Mouse (Mus musculus) brain, embryonic 14.5 days (tissue): ENCODE measurements around the gene Lypd8. TPM values are rescaled to one million over a fixed set of nuclear protein-coding genes. Genes with fewer than 3 reads are reported as not detected.
A peak's percentile ranks its signal among the peaks of the same experiment; 100 is the strongest.

Experiments used
- DNase-seq: peaks from one replicate; pipeline ENCODE4 v3.0.0-alpha.2; 2011; ENCODE audit warnings: low read depth
- CTCF ChIP-seq: fragments of 200-500 bp; IDR thresholded peaks from 2 replicates; pipeline ENCODE4 v1.5.1; 2012; ENCODE audit warnings: inconsistent platforms, mild to moderate bottlenecking, moderate library complexity, borderline replicate concordance; ENCODE audit not compliant: insufficient read depth, insufficient read length; ENCODE audit errors: extremely low read depth
- POLR2A ChIP-seq: fragments of 200-500 bp; IDR thresholded peaks from 2 replicates; pipeline ENCODE4 v1.6.1; 2012; ENCODE audit warnings: mild to moderate bottlenecking, inconsistent platforms, borderline replicate concordance; ENCODE audit not compliant: poor library complexity, insufficient read depth, insufficient read length, severe bottlenecking; ENCODE audit errors: extremely low read depth
- polyA plus RNA-seq: library from polyadenylated mRNA; depleted of rRNA; stranded (reverse); fragments of >200 nt; gene quantifications from 2 replicates; pipeline ENCODE4 v1.2.3, GENCODE M21; 2012; rRNA removed

Lypd8 gene
- polyA plus RNA-seq, result 0.27 and 0.34 TPM in 2 replicates

GRCm38 (mm10) chr11:58378763-58379278 lies at the start of gene Lypd8:
Gene Lypd8, plus strand, starts transcription at chr11:58379043.
- no peak for DNase-seq
- TF ChIP-seq POLR2A (no peak), CTCF (no peak)

DNA sequence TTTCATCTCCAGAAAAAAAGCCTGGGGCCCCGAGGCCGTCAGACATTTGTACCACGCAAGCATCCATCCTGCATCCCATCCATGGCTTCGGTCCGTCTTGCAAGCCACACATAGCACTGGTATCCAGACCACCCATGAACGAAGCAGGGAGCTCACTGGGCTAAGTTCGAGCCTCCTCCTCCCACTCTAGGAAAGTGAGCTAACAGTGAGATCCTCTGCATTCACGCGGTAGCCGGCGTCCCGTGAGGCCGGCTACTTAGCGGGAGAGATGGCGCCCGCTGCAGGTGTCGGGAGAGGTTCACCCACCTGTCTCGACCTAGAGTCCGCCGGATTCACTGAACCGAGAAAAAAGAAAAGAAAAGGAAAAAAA lies 49.0 kb upstream of the Lypd8 start:
- DNase-seq, result no peak
- TF ChIP-seq CTCF (no peak), POLR2A (no peak)

GRCm38 (mm10) chr11:58330276-58331148 lies 48.3 kb upstream of the Lypd8 start, which contains the start of the genes Zfp672 and Sh3bp5l:
Gene Zfp672, minus strand, starts transcription at chr11:58330339.
Gene Sh3bp5l, plus strand, starts transcription at chr11:58330724.
- peak; percentile 98 for DNase-seq
- TF ChIP-seq CTCF, result no peak
- no peak for TF ChIP-seq POLR2A

DNA sequence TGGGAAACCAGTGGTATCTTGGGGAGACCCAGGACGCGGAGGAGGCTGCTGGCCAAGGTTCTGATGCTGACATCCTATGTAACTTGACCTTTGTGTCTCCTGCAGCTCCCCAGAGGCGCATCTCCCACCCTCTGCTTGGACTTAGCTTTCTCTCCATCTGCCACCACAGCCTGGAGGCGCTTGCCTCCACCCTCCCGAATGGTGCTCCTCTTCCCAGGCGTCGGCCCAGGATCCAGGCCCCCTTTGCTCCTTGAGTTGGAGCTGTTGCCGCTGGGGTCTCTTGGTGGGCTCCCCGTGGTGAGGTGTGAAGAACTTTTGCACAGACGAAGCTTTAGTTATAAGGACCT lies 47.7 kb upstream of the Lypd8 start:
- no peak for DNase-seq
- TF ChIP-seq POLR2A, result no peak
- TF ChIP-seq CTCF, result no peak

DNA sequence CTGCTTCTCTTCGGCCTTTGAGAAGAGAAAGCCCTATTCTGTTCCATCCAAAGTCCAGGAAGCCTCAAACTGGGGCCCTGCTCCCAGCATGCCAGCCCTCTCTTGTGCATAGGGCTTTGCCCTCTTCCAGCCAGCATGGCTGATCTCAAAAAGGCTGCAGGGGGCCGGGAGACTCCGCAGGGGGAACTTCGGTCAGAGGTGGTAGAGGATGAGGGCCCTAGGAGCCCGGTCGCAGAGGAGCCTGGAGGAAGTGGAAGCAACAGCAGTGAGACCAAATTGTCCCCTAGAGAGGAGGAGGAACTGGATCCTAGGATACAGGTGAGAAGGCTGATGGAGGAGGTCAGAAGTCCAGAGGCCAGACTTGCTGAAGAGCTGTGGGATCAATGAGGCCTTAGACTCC lies 47.3 kb upstream of the Lypd8 start:
- no peak for TF ChIP-seq POLR2A
- no peak for TF ChIP-seq CTCF
- DNase-seq, result no peak

GRCm38 (mm10) chr11:58334746-58335145 lies 44.1 kb upstream of the Lypd8 start:
- TF ChIP-seq CTCF (no peak), POLR2A (no peak)
- no peak for DNase-seq

DNA sequence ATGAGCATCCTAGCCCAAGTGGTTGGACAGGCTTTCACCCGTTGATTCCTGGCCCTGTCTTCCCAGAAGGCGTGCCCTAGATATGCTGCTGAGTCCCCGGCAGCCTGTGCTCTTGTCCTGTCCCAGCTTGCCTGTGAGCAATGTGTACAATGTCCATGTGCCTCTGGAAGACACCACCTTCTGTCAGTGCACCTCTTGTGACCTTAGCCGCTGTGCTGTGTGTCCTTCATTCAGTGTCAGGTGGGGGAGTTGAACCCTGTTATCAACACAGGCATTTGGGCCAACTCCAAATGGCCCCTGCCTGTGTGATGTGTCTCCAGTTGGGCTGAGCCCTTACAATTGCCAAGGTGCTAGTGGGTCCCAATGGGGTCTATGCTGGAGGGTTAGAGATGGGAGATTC lies 32.1 kb upstream of the Lypd8 start:
- DNase-seq, result no peak
- TF ChIP-seq CTCF (no peak), POLR2A (no peak)

DNA sequence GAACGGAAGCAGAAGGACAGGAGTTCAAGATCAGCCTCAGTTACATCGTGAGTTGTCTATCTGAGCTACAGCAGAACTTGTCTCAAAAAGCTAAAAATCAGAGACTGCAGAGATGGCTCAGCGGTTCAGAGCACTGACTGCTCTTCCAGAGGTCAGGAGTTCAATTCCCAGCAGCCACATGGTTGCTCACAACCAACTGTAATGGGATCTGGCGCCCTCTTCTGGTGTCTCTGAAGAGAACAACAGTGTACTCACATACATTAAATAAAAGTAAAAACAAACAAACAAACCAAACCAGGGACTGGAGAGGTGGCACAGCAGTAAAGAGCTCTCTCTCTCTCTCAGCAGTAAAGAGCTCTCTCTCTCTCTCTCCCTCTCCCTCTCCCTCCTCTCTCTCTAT lies 28.2 kb upstream of the Lypd8 start:
- TF ChIP-seq CTCF (peak; percentile 15; the same call in 1 of the 2 replicates), POLR2A (no peak)
- DNase-seq, result peak; percentile 3

DNA sequence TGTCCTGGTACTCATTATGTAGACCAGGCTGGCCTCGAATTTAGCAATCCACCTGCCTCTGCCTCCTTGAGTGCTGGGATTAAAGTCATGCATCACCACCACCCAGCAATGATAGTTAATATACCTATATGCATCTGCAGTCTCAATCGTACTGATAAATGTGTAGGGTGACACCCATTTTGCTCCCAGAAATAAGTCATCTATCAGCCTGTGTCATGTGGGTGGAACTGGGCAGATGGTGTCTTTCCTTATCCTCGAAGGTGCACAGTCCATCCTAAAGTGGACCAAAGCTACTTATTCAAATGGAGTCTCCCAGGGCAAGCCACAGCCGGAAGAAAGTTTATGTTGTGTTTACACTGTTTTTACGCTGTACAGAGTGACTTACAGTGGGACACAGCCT lies 27.7 kb upstream of the Lypd8 start:
- no peak for DNase-seq
- TF ChIP-seq CTCF (no peak), POLR2A (no peak)

GRCm38 (mm10) chr11:58352681-58353548 lies 25.9 kb upstream of the Lypd8 start:
- DNase-seq, result no peak
- no peak for TF ChIP-seq POLR2A
- peak; percentile 35; the same call in 1 of the 2 replicates for TF ChIP-seq CTCF

GRCm38 (mm10) chr11:58353709-58354108 lies 25.1 kb upstream of the Lypd8 start:
- no peak for DNase-seq
- no peak for TF ChIP-seq POLR2A
- no peak for TF ChIP-seq CTCF
